Mouse (Mus musculus) common myeloid progenitor, adult 5-6 weeks (primary cell): ENCODE data around the gene Myo10. TPM values are rescaled to one million over a fixed set of nuclear protein-coding genes. Genes with fewer than 3 reads are reported as not detected.

Source experiments
- ATAC-seq: replicated peaks from 2 replicates; pipeline ENCODE4 v1.8.0; 2016; ENCODE audit warnings: low read depth, mild to moderate bottlenecking, moderate TSS enrichment, inconsistent platforms; ENCODE audit not compliant: poor library complexity, severe bottlenecking
- total RNA-seq: library from RNA; stranded (forward); fragments of 200-1000, 187-1606 nt; gene quantifications from 2 replicates; pipeline ENCODE4 v1.2.3, GENCODE M21; 2017

Gene Myo10
- total RNA-seq, result 2.9 and 5.6 TPM in 2 replicates

- peak; percentile 89 for ATAC-seq
These were observed at the start of gene Myo10 for GRCm38 (mm10) chr15:25622200-25622866. Gene Myo10, plus strand, starts transcription at chr15:25622525.

- ATAC-seq, result peak; percentile 63
These were observed 49.2 kb upstream of the Myo10 start for GRCm38 (mm10) chr15:25573113-25573512.

GRCm38 (mm10) chr15:25573876-25574601 lies 48.3 kb upstream of the Myo10 start:
- ATAC-seq, result no peak

- no peak for ATAC-seq
These were observed 44.8 kb upstream of the Myo10 start for GRCm38 (mm10) chr15:25577327-25578051.

GRCm38 (mm10) chr15:25578369-25578768 lies 44.0 kb upstream of the Myo10 start:
- no peak for ATAC-seq

GRCm38 (mm10) chr15:25580731-25581130 lies 41.6 kb upstream of the Myo10 start:
- ATAC-seq, result peak; percentile 42

- ATAC-seq, result peak; percentile 40; the same call in 1 of the 2 replicates
These were observed 40.3 kb upstream of the Myo10 start for GRCm38 (mm10) chr15:25582055-25582454.

GRCm38 (mm10) chr15:25583361-25583760 lies 39.0 kb upstream of the Myo10 start:
- ATAC-seq, result no peak

- no peak for ATAC-seq
These were observed 35.5 kb upstream of the Myo10 start for GRCm38 (mm10) chr15:25586828-25587227.

- ATAC-seq, result no peak
These were observed 34.4 kb upstream of the Myo10 start for GRCm38 (mm10) chr15:25587943-25588342.

- no peak for ATAC-seq
These were observed 32.9 kb upstream of the Myo10 start for GRCm38 (mm10) chr15:25589318-25589902.

GRCm38 (mm10) chr15:25589916-25590315 lies 32.4 kb upstream of the Myo10 start:
- ATAC-seq, result no peak

GRCm38 (mm10) chr15:25590891-25591290 lies 31.4 kb upstream of the Myo10 start:
- ATAC-seq, result no peak

GRCm38 (mm10) chr15:25591964-25592363 lies 30.4 kb upstream of the Myo10 start:
- 0 out of 2 replicates have a peak, but pooled peaks have one; percentile 25 for ATAC-seq

- ATAC-seq, result no peak
These were observed 28.7 kb upstream of the Myo10 start for GRCm38 (mm10) chr15:25593469-25594150.

- ATAC-seq, result no peak
These were observed 24.0 kb upstream of the Myo10 start for GRCm38 (mm10) chr15:25598313-25598712.

GRCm38 (mm10) chr15:25602306-25602705 lies 20.0 kb upstream of the Myo10 start:
- no peak for ATAC-seq

GRCm38 (mm10) chr15:25603286-25603685 lies 19.0 kb upstream of the Myo10 start:
- no peak for ATAC-seq

- ATAC-seq, result no peak
These were observed 18.1 kb upstream of the Myo10 start for GRCm38 (mm10) chr15:25604231-25604630.

GRCm38 (mm10) chr15:25605376-25605775 lies 16.9 kb upstream of the Myo10 start:
- ATAC-seq, result 0 out of 2 replicates have a peak, but pooled peaks have one; percentile 8
